Mouse (Mus musculus) kidney, postnatal 10 days (tissue): ENCODE results near the gene Pcbd2.
"Not testable (repeated sequence)": the region's sequence is repeated elsewhere in the genome, so short reads cannot be mapped to it uniquely, and the experiment has no call there.

Experiments used
- DNase-seq: peaks from one replicate; pipeline ENCODE4 v3.0.0; 2021; ENCODE audit warnings: mixed read lengths

The Pcbd2 gene

GRCm38 (mm10) chr13:55727120-55727838 lies at the start of gene Pcbd2:
TSS of gene Pcbd2 (plus strand) at chr13:55727368.
- DNase-seq, result peak; percentile 93

GRCm38 (mm10) chr13:55682201-55682600 lies 45.0 kb upstream of the Pcbd2 start:
- peak; percentile 24 for DNase-seq

DNA sequence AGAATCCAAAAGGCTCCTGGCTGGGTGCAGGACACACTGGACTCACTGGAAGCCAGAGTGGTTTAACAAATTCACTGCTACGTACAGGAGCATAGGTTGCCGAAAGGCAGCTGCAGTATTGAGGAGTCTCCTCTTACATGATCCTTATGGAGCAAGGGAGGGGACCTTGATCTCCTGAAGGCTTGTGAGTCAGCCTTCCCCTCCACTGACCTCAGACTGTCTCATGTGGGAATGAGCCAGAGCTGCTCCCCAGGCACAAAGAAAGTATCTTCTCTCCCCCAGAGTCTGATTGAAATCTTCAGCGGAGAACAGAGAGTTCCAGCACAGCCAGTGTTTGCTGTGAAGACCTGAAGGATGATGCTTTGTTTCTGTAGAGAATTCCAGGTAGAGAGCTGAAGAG lies 43.6 kb upstream of the Pcbd2 start:
- DNase-seq, result no peak

- no peak for DNase-seq
These were observed 41.0 kb upstream of the Pcbd2 start for GRCm38 (mm10) chr13:55686107-55686633.

DNA sequence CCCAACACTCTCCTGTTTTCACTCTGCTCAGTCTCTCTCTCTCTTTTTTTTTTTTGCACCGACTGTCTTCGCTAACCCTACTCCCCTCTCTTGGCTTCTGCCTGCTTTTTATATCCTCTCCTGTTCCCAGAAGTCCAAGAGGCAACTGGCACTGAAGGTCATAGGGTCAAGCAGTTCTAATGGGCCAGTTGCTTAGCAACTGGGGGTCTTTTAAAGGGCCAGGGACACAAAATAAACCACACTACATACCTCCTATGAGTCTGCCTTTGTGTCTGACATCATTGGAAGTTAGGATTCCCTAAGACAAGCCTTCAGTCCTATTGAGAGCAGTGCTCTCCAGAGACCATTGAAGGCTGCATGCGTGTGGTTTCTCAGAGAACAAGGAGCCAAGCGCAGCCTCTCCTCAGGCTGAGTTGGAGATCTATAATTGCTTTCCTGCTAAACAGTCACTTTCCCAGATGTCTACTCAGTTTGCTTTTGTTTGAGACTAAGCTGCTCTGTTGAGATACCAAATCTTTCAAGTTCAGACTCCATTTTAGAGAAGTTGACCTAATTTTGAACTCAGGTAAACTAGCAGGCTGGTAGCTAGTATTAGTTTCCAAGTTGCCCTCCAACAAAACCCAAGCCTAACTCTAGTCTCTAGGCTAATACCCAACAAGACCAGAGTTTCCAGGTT lies 39.1 kb upstream of the Pcbd2 start:
- DNase-seq, result no peak

- peak; percentile 95 for DNase-seq
These were observed 34.5 kb upstream of the Pcbd2 start, which contains the start of gene B230219D22Rik for GRCm38 (mm10) chr13:55692535-55693242. TSS of gene B230219D22Rik (plus strand) at chr13:55693124.

- DNase-seq, result peak; percentile 71
These were observed 33.9 kb upstream of the Pcbd2 start for GRCm38 (mm10) chr13:55693243-55693721.

- no peak for DNase-seq
These were observed 33.1 kb upstream of the Pcbd2 start for GRCm38 (mm10) chr13:55694110-55694509.

DNA sequence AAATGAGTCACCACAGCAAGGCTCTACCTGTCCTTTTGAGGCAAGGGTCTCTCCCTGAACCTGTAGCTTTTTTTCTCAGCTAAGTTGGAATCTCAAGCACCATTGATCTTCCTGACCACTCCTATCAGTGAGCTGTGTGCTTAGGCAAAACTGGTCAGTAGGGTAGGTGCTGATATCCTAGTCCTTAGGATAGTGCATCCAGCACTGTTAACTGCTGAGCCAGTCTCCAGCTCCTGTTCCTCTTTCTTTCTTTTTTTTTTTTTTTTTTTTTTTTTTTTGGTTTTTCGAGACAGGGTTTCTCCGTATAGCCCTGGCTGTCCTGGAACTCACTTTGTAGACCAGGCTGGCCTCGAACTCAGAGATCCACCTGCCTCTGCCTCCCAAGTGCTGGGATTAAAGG lies 31.2 kb upstream of the Pcbd2 start:
- not testable (repeated sequence) for DNase-seq

DNA sequence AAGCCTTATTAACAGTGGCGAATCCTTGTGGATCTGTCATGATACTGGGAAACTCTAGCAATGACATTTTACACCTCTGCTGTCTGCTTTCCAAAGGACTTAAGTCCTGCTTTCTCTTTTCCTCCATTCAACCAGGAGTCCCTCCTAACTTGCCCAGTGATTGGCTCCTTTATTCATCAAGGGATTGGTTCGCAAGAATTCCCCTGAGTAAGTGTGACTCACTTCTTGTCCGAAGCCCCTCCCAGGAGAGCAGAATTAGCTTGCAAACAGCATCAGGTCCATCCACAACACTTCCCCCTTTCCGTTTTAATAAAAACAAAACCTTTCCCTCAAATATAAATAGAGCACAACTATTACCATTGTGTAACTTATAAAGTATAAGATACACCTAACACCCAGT lies 22.9 kb upstream of the Pcbd2 start:
- DNase-seq, result no peak

DNA sequence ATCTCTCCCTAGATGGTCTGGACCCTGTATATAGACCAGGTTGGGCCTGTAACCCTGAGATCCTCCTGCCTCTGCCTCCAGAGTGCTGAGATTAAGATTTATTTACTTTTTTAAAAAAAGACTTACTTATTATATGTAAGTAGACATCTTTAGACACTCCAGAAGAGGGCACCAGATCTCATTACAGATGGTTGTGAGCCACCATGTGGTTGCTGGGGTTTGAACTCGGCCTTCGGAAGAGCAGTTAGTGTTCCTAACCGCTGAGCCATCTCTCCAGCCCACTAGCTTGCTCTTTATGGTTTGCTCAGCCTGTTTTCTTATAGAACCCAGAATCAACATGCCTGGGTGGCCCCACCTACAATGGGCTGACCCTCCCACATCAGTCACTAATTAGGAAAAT lies 14.3 kb upstream of the Pcbd2 start:
- DNase-seq, result no peak

GRCm38 (mm10) chr13:55714501-55715166 lies 12.5 kb upstream of the Pcbd2 start, which contains the start of gene Txndc15:
TSS of gene Txndc15 (plus strand) at chr13:55714650.
- peak; percentile 92 for DNase-seq

- no peak for DNase-seq
These were observed 12.0 kb upstream of the Pcbd2 start for GRCm38 (mm10) chr13:55715167-55715512.

DNA sequence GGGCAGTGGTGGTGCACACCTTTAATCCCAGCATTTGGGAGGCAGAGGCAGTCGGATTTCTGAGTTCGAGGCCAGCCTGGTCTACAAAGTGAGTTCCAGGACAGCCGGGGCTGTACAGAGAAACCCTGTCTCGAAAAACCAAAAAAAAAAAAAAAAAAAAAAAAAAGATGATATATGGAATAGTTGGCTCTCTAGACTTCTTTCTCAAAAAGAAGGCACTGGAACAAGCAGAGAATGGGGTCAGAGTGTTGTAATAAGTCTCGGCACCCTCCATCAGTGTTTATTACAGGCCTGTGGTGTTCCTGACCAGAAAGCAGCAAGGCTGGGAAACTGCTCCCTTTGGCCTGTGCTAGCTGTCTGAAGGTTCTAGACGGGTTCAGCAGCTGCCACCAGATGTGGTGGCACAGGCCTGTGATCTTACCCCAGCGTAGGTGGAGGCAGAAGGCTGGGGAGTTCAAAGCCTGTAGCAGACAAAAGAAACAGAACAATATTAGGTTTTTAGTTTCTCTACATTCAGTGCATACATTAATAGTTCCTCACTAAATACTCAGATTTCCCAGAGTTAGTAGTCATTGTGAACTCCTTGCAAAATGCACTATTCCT lies 11.2 kb upstream of the Pcbd2 start:
- no peak for DNase-seq

DNA sequence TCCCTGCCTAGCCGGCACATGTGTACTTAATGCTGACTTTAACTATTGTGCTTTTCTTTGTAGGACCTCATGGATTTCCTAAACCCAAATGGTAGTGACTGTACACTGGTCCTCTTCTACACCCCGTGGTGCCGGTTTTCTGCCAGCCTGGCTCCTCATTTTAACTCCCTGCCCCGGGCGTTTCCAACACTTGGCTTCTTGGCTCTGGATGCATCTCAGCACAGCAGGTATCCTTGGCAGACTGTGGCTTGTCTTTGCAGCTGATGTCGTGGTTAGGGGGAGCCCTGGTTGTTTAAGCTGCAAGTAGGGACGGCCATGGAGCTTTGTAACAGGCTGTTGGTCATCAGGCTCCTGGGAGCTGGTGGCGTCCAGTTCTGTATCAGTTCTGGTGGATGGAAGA lies 5.7 kb upstream of the Pcbd2 start:
- DNase-seq, result no peak

GRCm38 (mm10) chr13:55721995-55722394 lies 5.2 kb upstream of the Pcbd2 start:
- no peak for DNase-seq

GRCm38 (mm10) chr13:55726598-55727119 lies 509 bp upstream of the Pcbd2 start:
- peak; percentile 26 for DNase-seq

GRCm38 (mm10) chr13:55727839-55728238 lies 671 bp downstream of the Pcbd2 start:
- peak; percentile 75 for DNase-seq

- DNase-seq, result no peak
These were observed 3.5 kb downstream of the Pcbd2 start for GRCm38 (mm10) chr13:55730716-55731115.

GRCm38 (mm10) chr13:55732121-55732520 lies 5.0 kb downstream of the Pcbd2 start:
- DNase-seq, result no peak

DNA sequence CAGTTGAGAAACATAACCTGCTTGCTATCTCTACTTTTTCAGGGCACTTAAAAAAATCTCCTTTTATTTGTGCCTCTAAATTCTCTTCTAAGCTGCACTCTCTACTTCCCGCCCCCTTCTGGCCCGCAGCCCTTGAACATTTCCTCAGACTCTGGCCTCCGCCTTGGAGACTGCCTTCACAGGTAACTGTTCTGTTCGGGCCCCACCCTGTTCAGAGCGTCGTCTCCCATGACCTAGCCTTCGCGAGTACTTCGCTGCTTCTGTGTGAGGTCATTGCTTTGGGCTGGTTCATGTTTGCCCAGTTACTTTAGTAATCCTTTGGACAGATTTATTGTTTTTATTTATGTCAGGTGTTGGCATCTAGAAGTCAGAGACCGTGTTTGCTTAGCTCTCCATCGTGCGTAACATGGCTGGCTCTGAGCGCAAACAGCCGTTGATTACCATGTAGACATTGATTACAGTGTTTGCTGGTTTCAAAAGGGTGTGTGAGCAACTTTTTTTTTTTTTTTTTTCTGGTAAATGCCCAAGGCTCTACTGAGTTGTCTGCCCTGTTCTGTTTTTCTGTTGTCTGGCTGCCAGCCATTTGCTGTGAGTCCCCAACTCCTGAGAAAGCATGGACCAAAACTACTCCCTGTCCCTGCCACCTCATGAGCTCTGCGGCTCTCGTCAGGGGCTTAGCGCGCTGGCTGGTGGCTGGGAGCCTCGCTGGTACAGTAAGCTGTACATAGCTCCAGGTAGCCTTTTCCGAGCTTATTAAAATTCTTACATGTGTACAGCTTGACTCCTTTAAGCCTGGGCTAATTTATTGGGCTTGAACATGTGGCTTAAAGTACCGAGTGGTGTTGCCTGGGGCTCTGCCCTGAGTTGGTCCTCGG lies 6.7 kb downstream of the Pcbd2 start:
- DNase-seq, result no peak
